Mouse (Mus musculus) c-Kit-negative CD71-positive TER-119-positive erythroid progenitor cells, embryonic 14.5 days (primary cell): Measurements from ENCODE around the gene Cd63.

Experiments used
- DNase-seq: peaks from one replicate; pipeline ENCODE4 v3.0.0-alpha.2; 2013; ENCODE audit warnings: low read depth, low spot score

Gene Cd63

DNA sequence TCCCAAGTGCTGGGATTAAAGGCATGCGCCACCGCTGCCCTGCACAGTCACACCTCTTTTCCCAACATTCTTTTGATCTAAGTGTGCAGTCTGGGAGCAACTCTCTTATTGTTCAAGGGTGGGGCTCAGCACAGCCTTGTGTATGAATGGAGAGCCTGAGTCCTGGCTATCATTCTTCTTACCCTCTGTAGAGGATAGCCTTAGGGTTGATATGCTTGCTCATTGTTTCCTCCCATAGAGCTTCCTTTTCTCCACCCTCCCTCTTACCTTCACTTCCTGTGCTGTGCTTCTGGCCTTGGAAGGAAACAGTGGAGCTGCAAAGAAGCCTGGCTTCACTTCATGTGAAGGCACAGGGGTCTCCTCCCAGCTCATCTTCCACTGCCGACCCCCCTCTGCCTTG is at the start of gene Cd63:
Cd63 (plus strand) TSS at position 292 of the 400 bp plus-strand sequence.
- no peak for DNase-seq

DNA sequence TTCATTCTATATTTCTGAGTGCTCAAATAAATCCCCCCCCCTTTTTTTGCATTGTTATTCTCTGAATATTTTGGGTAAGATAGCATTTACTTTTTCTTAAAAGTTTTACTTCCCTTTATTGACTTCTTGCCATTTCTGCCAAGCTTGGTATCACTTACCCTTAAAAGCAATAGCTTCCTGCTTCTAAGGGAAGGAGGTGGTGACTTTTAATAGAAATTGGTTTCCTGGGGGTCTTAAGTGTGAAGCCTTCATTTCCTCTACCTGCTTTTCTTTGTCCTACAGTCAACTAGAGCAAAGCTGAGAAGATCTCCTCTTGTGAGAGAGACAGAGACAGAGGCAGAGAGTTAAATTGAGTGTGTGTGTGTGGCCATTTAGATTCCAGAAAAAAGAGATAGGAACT is 39.6 kb upstream of the Cd63 start:
- no peak for DNase-seq

DNA sequence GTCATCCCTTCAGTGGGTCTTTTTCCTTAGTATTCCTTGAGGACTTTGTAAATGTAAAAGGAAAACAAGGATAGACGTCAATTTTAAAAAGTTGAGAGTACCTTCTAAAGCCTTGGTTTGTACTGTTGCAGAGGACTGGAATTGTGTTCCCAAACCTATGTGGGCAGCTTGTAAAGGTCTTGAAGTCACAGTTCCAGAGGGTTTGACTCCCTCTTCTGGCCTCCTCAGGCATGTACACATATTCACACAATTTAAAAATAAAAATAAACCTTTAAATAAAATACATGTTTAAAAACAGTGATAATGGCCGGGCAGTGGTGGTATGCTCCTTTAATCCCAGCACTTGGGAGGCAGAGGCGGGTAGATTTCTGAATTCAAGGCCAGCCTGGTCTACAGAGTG is 34.7 kb upstream of the Cd63 start:
- no peak for DNase-seq

DNA sequence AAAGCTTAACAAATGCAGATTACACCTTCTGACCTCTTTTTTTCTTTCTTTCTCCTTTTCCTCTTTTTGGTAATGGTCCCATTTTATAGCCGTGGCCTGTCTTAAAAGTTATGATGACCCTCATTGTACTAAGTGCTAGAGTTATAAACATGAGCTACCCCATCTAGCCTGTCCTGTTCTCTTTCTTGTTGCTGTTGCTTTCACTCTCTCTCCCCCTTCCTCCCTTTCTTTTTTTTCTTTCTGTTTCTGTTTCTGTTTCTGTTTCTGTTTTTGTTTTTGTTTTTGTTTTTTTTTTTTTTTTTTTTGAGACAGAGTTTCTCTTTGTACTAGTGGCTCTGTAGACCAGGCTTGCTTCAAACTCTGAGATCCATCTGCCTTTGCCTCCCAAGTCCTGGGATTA is 34.3 kb upstream of the Cd63 start:
- no peak for DNase-seq

DNA sequence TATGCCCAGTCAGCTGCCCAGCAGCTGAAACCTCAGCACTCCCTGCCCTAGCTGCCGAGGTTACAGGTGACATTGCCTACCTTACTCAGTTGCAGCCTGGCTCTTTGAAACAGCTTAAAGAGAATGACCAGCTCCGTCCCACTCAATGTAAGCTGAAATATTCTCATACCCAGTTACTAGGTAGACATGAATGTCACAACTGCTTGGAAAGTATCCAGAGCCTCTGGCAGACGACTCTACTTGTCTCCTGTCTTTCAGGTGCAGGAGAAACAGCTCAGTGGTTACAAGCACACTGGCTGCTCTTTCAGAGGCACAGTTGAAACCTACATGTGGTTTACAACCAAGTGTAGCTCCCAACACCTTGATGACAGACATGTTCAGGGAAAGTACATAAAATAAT is 30.4 kb upstream of the Cd63 start:
- DNase-seq: no peak

DNA sequence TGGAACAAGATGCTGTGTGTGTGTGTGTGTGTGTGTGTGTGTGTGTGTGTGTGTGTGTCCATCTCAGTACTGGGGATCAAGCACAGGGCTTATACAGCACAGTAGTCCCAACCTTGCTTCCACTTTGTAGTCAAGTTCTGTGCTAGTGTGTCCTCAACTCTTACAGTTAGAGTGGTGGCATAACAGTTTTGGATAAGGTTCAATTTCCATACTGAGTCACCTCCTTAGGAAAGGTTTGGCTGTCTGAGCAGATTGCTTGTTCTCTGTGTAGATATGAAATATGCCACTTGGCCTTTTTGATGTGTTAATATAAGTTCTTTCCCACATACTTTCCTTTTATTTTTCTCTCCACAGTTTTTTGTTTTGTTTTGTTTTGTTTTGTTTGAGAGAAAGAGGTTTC is 22.5 kb upstream of the Cd63 start:
- DNase-seq: no peak

DNA sequence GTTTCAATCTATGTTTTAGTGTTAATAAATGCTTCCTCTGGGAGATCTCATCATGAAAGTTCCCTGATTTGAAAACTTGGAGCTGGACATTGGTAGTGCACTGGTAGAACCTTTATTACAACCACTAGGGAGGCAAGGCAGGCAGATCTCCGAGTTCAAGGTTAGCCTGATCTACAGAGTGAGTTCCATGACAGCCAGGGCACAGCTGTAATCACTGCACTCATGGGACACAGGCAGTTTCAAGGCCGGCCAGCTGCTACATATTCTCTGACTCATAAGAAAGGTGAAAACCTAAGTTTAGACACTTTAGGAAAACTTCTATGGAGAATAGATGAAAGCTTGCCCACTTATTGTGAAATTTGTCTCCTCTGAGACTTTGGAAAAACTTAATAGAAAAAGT is 22.0 kb upstream of the Cd63 start:
- no peak for DNase-seq

DNA sequence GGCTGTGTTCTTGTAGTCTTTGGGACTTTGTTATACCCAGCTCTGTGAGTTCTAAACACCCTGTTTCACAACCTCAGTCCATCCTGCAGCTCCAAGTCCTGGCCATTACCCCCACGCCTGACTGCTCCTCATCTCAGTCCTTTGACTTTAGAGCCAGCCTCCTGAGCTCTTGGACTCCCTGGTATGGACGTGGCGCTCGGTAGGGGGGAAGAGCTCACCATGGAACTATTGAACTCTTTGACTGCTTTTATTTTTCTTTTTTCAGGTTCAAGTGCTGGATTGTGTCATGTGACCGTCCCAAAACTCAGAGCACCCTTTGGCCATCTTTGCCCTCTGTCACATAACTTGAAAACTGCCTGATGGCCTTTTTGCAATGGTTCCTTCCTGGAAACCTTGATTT is 18.7 kb upstream of the Cd63 start:
- no peak for DNase-seq

DNA sequence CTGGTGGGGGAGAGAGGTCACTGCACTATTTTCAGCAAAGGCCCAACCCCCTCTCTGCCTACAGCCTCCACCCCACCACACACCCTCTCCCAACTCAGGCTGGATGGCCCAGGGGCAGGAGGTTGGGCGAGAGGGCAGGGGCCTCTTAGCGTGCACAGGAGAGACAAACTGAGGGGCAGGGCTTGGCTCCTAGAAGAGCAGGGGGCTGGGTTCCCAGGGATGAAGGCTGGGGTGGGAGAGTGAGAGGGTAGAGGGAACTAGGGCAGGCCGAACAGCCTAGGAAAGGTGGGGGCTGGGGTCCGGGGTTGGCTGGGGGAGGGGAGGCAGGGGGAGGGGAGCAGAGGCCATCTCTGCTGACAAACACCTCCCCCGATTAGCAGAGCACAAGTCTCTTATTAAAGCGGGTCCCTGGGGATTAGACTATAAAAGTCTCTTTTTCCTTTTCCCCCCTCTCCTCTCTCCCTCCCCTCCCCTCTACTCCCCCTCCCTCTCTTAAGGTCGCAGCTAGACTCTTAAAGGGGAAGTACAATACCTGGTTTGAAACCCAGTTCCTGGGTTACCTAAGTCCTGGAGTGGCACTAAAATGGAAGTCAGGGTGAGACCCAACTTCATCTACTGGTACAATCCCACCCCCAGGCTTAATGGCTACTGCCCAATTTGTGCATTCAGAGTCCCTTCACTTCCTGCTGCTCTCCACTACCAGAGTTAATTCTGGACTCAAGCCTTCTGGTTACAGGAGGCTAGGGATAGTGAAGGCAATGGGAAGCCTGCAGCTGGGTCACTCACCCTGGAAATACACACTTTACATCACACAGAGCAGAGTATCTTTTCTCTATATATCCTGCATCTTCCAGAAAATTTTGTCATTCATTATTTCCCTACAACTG is 11.6 kb upstream of the Cd63 start:
- DNase-seq: no peak

DNA sequence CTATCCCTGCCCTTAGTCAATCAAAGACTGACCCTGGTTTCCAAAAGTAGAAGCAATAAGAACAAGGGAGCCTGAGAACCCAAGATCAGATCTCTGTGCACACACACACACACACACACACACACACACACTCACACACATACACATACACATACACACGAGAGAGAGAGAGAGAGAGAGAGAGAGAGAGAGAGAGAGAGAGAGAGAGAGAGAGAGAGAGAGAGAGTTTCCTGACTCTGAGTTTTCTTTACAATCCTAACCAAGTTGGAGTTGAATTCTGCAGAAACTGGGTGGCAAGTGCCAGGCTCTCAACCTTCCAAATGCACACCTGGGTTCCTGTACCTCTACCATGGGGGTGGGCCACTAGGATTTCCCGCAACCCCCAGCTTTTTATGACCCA is 10.9 kb upstream of the Cd63 start:
- no peak for DNase-seq

DNA sequence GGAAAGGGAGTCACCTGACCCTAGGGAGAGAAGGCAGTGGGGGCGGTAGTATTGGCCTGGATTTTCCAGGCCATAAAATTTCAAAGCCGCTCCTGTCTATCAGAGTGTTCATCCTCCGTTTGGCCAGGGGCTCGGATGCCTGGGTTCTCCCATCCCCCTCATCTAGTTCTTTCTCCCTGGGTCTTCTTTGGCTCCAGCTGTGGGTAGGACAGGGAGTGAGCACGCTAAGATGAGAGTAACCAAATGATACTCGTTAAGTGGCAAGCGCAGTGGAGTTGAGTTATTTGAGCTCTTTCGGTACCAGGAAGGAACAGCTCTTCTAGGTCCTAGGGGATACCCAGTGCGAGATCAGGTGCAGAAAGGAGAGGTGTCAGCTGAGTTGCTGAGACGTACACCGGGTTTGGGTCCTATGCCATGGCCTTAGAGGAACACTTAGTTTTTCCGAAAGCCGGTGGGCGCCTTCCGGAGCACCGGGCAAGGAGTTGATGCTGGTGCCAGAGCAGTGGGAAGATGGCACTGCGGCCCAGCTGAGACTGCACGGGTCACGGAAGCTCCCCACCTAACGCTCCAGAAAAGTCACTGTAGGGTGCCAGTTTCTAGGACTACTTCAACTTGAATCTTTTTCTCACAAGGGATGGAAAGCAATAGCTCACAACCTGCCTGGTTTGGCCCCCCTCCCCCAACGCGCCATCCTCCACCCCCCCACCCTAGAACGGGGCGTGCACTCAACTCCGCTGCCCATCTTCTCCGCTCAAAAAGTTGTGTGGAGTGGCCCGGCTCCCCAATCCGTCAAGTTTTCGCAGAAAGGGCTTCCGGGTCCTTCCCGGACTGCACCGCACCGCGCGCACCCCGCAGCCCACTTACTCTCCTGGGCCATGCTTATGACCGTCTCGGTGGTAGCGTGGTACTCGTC is 10.2 kb upstream of the Cd63 start:
- no peak for DNase-seq

DNA sequence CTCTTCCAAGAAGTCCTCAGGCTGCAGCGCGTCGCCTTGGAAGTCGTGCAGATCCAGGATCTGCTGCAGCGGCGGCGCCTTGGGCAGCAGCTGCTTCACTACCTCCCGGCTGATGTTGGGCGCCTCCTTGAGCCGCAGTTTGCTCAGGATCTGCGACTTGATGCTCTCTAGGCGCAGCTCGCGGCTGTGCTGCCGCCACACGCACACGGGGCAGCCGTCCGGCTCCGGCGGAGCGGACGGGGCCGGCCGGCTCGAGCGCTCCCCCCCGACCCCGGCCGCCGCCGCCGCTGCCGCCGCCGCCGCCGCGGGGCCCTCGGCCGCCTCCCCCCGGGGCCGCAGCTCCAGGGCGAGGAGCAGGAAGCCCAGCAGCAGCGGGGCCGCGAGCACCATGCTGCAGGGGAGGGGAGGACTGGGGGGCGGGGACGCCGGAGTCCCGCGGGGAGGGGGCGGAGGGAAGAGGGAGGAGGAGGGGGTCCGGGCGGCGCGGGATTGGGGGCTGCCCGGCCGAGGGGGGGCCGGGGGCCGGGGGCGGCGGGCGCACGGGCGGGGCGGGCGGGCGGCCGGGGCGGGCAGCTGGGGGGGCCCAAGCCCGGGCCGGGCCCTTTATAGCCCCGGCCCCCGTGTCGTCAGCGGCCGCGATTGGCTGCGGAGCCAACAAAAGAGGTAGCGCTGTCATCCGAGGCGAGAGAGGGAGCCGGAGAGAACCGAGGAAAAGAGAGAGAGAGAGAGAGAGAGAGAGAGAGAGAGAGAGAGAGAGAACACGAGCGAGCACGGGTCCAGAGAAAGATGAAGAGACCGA is 9.3 kb upstream of the Cd63 start, which contains the start of gene Gdf11:
Gdf11 (minus strand) TSS at position 423 of the 799 bp plus-strand sequence.
- no peak for DNase-seq

DNA sequence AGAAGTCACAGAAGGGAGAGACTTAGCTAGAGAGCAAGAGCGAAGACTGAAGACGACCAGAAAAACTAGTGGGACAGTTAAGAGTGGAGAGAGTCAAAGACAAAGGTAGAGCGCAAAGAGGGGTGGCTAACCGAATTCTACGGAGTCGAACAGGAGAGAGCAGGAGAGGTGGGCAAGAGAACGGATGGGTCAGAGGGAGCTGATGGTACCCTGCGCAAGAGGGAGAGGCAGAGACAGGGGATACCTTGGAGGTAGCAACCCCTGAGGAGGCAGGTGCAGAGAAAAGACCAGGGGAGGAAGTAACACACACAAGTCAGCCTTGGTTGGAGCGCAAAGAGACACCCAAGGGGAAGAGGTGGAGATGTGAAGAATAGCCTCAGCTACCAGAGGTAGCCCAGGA is 8.5 kb upstream of the Cd63 start:
- DNase-seq: no peak

DNA sequence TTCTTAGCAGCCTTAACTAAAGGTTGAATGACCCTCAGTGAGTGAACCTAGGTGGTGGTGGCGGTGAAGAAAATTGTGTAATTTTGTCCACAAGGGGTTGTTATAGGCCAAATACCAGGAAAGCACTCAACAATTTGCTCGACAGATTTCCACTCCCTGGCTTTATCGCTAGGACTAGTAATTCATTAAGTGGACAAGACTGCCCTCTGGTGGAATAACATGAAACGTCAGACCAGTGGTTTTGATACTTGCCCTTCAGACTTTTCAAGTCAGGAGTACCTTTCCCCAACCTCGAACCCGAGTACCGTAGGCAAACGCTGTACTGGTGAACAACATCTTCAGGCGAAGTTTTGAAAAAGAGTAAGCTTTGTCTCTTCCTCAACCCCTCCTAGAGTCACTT is 5.4 kb upstream of the Cd63 start:
- peak; percentile 56 for DNase-seq

DNA sequence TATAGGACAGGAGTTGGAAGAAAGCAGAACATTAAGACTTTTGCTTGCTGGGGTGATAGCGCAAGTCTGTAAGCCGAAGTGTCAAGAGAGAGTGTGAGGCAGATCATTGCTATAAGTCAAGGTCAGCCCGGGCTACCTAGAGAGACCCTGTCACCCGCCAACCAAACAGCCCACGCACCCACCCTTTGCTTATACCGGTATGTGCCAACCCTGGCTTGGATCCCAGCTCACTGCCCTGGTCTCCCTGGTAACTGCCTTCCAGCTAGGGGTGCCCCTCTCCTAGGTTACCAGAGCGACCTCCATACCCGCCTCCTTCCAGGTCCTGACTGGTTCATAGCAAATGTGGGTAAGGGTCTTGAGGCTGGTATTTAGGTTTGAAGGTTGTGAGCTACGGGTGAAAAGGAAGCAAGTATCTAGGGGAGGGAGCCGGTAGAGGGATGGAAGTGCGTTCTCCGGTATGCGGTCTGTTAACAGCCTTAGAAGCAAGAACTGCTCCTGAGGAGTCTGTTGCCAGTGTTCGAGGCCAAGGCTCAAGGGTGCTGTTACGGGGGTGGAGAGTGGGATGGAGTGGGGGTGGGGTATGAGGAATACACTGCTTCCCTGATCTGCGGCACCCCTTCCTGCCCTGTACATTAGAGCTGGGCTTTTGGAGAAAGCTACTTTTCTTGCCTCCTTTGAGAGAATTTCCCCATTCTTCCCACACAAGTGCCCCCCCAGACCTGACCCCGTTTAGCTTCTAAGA is 4.7 kb upstream of the Cd63 start:
- no peak for DNase-seq

DNA sequence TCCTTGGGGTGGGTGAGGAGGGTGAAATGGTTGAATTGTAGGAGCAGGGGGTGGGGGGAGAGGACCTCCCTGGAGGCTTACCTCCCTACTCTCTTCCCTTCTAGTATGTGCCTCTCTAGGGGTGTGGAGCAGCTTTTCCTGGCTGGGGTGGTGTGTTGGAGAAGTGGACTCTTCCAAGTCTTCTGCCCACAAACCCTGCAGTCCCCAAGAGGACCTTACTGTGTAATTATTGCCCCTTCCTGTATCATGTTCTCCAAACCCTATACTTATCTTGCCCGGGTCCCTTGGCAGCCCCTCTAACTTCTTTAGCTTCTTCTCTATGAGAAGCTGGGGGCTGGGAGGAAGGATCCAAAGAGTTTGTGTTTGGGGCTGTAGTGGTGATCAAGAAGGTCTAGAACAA is 4.0 kb upstream of the Cd63 start:
- no peak for DNase-seq

DNA sequence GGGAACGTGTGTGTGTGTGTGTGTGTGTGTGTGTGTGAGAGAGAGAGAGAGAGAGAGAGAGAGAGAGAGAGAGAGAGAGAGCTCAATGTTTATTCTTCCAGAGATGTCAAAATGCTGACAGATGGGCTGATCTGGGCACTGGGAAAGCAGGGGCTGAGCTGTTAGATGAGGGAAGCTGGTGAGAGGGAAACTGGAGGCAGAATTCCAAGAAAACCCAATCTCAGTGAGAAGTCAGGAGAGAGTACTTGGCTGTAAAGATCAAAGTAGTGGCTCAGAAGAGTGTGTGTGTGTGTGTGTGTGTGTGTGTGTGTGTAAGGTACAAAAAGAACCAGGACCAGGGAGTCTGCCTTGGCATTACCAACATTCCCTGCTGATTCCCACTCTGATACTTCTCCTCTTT is 3.3 kb upstream of the Cd63 start:
- DNase-seq: no peak

DNA sequence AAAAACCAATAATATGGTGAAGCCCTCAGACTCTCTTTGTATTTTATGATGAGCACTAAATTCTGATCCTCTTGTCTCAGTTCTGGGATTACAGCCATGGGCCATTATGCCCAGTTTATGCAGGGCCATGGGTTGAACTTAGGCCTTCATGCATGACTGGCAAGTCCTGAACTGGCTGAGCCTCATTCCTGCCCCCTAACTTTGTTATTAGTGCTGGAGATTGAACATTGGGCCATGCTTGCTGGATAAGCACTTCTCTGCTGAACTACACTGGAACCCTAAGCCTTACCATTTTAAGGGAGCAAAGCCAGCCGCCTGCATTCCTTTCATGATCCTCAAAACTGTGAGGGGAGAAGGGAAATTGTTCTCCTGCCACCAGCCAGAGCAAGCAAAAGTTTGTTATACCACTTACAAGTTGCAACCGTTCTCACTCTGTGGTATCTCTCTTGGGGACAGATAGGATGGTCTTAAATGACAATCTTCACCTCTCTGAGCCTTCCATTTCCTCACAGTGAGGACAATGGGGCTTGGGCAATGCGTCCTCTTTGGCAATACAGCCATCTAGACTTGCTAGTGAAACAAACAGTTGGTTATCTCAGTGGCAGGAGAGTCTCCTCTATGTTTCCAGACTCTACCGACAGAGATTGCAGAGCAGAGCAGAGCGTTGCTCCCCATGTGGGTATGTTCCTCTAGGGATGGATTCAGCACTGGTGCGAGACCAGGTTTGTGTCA is 864 bp upstream of the Cd63 start:
- DNase-seq: no peak

DNA sequence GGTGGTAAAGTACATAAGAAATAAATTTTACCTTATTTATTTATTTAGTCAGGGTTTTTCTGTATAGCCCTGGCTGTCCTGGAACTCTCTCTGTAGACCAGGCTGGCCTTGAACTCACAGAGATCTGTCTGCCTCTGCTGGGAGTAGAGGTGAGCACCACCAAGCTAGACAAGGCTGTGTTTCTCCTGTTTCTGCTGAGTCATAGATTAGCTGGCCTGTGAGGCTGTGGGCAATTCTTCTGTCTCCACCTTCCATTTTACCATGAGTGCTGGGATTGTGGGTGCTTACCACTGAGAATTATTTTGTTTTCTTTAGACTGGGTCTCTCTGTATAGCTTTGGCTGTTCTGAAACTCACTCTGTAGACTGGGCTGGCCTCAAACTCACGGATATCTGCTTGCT is 620 bp downstream of the Cd63 start:
- no peak for DNase-seq

DNA sequence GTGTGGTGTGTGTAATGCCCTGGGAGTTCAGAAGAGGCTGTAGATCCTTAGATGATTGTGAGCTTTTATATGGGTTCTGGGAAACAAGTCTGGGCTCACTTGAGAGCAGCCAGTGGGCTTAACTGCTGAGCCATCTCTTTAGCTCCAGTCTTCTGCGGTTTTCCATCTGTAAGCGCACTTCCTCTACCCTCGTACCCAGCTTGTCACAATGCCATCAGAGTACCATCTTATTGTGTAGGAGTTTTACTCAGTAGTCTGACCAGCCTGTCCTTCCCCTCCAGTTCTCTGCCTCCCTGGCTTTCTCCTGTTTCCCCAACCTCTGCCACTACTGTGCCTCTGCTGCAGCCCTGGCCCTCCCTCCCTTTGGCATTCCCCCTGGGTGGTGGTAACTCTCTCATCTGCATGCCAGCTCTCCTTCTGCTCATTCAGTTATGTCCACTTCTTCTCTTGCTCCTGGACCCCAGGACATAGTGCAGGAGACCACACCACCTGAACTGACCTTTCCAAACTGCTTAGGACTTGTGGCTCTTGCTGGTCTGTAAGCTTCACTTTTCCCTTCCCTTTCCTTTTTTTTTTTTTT is 1.7 kb downstream of the Cd63 start:
- no peak for DNase-seq
